Mouse (Mus musculus): ENCODE results near the gene 1600015I10Rik.
A peak's percentile ranks its signal among the peaks of the same experiment; 100 is the strongest.
"Not testable (repeated sequence)": the region's sequence is repeated elsewhere in the genome, so short reads cannot be mapped to it uniquely, and the experiment has no call there.

Gene 1600015I10Rik

GRCm38 (mm10) chr6:48929595-48929994, at the start of gene 1600015I10Rik:
Gene 1600015I10Rik, plus strand, starts transcription at chr6:48929895.
- DNase-seq (ENCODE audit: low read depth, low spot score): no peak

GRCm38 (mm10) chr6:48894203-48894602, 35.5 kb upstream of the 1600015I10Rik start:
- no peak for DNase-seq (ENCODE audit: low read depth, low spot score)

DNA sequence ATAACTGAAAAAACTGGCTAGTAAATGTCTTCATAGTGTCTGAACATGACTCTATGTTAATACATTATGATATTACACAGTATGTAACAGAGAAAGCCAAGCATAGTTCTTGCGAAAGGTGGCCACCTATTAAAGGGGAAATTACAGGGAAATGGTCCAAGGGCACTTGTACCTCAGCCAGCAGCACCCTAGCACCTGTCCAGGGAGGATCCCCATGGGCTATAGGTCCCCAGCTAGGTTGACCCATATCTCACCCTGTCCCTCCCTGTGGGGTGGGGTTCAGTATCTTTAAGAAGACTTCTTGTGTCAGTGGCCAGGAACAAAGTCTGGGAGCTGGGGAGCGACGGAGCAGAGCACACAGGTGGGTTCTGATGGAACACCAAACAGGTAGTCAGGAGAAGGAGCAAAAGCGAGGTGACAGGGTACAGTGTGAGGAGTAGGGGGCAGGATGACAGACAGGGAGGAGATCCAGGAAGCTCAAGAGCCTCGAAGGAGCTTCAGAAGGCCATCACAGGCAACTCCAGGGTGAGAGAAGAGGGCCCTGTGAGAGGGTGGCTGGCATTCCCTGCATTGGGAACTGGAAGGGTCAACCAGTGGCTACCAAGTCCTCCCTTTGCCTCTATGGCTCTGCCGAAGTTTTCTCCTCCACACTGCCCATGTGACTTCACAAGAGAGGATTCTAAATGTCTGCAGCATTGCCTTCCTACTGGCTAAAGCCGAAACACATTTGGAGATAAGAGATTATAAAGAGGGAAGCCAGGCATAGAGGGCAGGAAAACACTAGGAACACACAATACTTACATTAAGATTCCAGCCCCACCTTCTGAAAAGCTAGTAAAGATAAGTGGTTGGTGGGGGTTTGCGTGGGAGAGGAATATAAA, 34.5 kb upstream of the 1600015I10Rik start:
- no peak for DNase-seq (ENCODE audit: low read depth, low spot score)

DNA sequence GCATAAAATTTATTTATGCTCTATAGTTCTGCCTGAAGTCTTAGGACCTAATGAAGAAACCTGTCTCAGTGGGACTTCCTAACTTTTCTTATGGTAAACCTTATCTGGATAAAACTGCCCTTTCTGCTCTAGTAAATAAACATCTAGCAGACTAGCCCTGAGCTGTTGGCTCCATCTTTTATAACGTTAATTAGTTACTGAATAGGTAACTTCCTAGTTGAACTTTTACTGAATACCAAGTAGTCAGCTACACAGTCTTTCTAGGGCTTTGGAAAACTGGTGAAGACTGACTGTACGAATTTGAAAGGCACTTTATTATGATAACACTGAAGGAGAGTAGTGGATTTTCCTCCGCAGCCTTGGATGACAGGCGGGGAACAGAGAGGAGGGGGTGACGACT, 33.8 kb upstream of the 1600015I10Rik start:
- no peak for DNase-seq (ENCODE audit: low read depth, low spot score)

GRCm38 (mm10) chr6:48896956-48897355, 32.7 kb upstream of the 1600015I10Rik start:
- DNase-seq (ENCODE audit: low read depth, low spot score): no peak

DNA sequence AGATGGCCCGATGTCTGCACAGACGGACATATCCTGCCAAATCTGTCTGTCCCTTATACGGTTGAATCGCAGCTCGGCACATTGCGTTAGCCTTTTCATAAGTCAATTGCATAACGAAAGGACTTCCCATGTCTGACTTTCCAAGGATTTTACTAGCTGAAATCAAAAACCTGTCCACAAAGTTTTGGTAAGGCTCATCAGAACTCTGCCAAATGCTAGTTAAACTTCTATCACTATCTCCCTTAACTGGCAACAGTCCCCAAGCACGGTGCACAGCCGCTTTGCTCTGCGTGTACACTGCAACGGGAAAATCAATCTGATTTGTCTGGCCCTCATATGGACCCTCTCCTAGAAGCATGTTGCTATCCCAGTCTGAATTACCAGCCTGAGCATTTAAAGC, 28.4 kb upstream of the 1600015I10Rik start:
- not testable (repeated sequence) for DNase-seq (ENCODE audit: low read depth, low spot score)

- no peak for DNase-seq (ENCODE audit: low read depth, low spot score)
Measured at GRCm38 (mm10) chr6:48902511-48903406, 26.9 kb upstream of the 1600015I10Rik start.

DNA sequence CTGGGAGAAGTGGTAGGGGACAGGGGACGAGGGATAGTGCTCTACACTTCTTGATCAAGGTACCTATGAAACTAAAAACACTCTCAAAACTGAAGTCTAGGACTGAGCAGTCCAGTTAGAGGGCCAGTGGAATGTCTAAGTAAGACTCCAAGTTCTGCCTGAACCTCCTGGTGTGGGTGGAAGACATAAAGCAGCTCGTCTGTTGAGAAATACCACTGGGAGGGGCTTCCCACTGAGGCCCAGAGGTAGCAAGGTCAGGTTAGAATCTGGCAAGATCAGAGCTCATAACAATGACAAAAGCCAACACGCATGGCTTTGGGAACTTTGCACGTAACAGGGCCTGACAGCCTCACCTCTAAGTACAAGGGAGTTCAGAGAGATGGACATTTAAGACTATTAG, 26.3 kb upstream of the 1600015I10Rik start:
- no peak for DNase-seq (ENCODE audit: low read depth, low spot score)

GRCm38 (mm10) chr6:48905606-48906005, 24.1 kb upstream of the 1600015I10Rik start:
- DNase-seq (ENCODE audit: low read depth, low spot score): no peak

DNA sequence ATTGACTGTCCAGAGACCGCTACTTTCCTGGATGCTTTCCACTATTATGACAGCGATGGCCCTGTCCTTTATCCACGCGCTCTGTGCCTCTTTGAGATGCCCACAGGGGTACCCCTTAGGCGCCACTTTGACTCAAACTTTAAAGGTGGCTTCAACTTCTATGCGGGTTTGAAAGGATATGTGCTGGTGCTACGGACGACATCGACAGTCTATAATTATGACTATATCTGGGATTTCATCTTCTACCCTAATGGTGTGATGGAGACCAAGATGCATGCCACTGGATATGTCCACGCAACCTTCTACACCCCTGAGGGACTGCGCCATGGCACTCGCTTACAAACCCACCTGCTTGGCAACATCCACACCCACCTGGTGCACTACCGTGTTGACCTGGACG, 23.3 kb upstream of the 1600015I10Rik start:
- DNase-seq (ENCODE audit: low read depth, low spot score): no peak

- DNase-seq (ENCODE audit: low read depth, low spot score): no peak
Measured at GRCm38 (mm10) chr6:48909229-48909628, 20.5 kb upstream of the 1600015I10Rik start.

DNA sequence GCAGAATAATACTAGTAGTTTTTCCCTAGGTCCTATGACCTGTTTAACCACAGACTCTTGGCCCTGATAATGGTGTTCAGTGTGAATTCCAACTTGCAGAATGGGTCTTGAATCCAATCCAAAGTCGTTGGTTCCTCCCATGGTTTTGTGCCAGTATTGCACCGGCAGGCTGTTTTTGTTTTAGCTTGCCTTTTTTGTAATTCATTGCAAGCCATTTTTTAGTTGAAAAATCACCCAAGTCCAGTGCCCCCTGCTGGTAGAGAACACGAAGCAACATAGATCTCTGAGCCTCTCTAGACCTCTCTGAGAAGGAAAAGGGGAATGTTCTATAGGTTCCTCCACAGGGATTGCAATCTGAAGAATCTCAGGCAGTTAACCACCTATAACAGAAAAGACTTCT, 17.7 kb upstream of the 1600015I10Rik start:
- peak; percentile 17 for DNase-seq (ENCODE audit: low read depth, low spot score)

DNA sequence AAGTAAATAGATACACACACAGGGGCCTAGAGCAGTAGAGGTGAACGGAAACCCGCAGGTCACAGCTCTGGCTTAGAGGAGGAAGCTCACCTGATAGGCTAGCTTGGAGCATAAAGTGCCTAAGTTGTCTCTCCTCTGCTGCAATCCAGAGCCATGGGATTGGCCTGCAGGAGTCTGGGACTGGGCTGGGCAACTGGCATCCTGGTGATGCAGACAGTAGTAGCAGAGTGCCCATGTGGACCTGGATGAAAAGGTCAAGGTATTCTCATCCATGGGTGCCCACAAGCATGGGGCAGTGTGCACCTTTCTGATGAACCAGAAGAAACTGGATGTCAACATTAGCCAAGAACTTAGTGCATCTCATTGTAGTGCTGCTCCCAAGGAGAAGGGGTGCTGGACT, 16.1 kb upstream of the 1600015I10Rik start:
- DNase-seq (ENCODE audit: low read depth, low spot score): no peak

GRCm38 (mm10) chr6:48949596-48949995, 19.9 kb downstream of the 1600015I10Rik start:
- no peak for DNase-seq (ENCODE audit: low read depth, low spot score)

DNA sequence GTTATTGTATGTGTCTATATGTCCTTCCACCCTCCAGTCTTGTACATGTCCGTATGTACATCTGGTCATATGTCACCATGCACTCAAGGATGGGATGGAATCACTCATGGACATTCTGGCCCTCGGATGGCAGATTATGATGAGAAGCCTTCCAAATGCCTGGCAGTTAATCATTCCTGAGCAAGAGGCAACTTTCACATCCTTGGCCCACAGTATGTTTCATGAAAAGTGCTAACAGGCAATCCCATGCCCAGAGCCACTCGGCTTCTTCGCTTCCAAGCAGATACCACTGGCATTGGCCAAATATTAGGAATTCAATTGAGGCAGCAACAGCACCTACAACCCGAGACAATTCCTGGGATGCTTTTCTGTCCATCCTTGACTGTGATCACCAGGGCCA, 21.0 kb downstream of the 1600015I10Rik start:
- no peak for DNase-seq (ENCODE audit: low read depth, low spot score)

- DNase-seq (ENCODE audit: low read depth, low spot score): no peak
Measured at GRCm38 (mm10) chr6:48951630-48952029, 21.9 kb downstream of the 1600015I10Rik start.

DNA sequence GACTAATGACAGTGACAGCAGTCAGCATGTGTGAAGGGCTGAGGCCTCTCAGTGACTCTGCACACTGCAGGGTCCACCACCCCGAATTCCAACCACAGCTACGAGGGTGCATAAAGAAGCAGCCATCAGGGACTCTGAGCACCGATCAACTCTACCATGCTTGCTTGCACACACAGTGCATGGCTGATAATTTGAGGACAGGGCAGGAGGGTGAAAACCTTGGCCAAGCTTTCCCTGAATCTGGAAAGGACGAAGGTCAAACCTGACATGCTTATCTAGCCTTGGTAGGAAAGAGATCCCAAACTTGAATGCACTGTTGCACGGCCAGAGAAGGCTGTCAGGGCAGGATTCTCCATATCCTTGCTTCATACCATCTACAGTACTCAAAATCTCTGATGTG, 23.5 kb downstream of the 1600015I10Rik start:
- no peak for DNase-seq (ENCODE audit: low read depth, low spot score)

GRCm38 (mm10) chr6:48954211-48954610, 24.5 kb downstream of the 1600015I10Rik start:
- DNase-seq (ENCODE audit: low read depth, low spot score): no peak

GRCm38 (mm10) chr6:48954946-48955345, 25.3 kb downstream of the 1600015I10Rik start:
- DNase-seq (ENCODE audit: low read depth, low spot score): peak; percentile 61

- DNase-seq (ENCODE audit: low read depth, low spot score): no peak
Measured at GRCm38 (mm10) chr6:48956785-48957184, 27.1 kb downstream of the 1600015I10Rik start.

DNA sequence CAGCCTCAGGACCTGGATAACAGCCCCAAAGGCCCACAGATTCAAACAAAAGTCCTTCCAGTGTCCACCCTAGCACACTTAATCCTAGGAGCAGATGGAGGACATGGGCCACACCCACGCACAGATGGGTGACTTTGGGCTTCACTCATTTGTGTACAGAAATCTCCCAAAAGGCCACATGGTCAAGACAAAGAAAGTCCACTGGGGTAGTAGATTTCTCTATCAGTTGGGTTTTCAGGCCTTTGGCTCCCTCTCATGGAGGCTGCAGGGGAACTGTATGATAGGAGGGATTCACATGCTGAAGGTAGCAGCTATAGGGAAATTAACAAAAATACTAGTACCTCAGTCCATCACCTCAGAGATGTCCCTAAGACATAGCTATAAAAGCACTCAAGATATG, 28.4 kb downstream of the 1600015I10Rik start:
- peak; percentile 21 for DNase-seq (ENCODE audit: low read depth, low spot score)

- DNase-seq (ENCODE audit: low read depth, low spot score): peak; percentile 46
Measured at GRCm38 (mm10) chr6:48959151-48959550, 29.5 kb downstream of the 1600015I10Rik start.

Data from brain, adult 2 months (tissue).